Mouse (Mus musculus) ES-E14 (cell line): ENCODE data around the gene Exo5.

ENCODE experiments used
- CHD2 ChIP-seq: IDR thresholded peaks from 2 replicates; pipeline ENCODE4 v1.6.1; 2014; ENCODE audit warnings: mild to moderate bottlenecking, low read depth, low read length, inconsistent platforms
- ZC3H11A ChIP-seq: IDR thresholded peaks from 2 replicates; pipeline ENCODE4 v1.6.1; 2012; ENCODE audit warnings: low read depth, mild to moderate bottlenecking, inconsistent platforms, low read length, borderline replicate concordance

- TF ChIP-seq CHD2 (no peak), ZC3H11A (no peak)
Observed at GRCm38 (mm10) chr4:120952163-120952562, 27.3 kb upstream of the Exo5 start.
